Mouse (Mus musculus) lung, postnatal 0 days (tissue): ENCODE data around the gene Polr3e.

Experiments used
- CTCF ChIP-seq: IDR thresholded peaks from 2 replicates; pipeline ENCODE4 v1.5.1; 2016; ENCODE audit warnings: antibody characterized with exemption, mild to moderate bottlenecking
- EP300 ChIP-seq: IDR thresholded peaks from 2 replicates; pipeline ENCODE4 v1.6.1; 2016; ENCODE audit warnings: antibody characterized with exemption, mild to moderate bottlenecking, control low read depth

- no peak for TF ChIP-seq CTCF
- no peak for TF ChIP-seq EP300
Measured at GRCm38 (mm10) chr7:120901701-120902100, 15.8 kb upstream of the Polr3e start.
